Mouse (Mus musculus): ENCODE measurements around the gene 1700028P14Rik. TPM values are rescaled to one million over a fixed set of nuclear protein-coding genes. Genes with fewer than 3 reads are reported as not detected.
"Not testable (repeated sequence)": the region's sequence is repeated elsewhere in the genome, so short reads cannot be mapped to it uniquely, and the experiment has no call there.

Gene 1700028P14Rik
- total RNA-seq, 1 experiment, result not detected

DNA sequence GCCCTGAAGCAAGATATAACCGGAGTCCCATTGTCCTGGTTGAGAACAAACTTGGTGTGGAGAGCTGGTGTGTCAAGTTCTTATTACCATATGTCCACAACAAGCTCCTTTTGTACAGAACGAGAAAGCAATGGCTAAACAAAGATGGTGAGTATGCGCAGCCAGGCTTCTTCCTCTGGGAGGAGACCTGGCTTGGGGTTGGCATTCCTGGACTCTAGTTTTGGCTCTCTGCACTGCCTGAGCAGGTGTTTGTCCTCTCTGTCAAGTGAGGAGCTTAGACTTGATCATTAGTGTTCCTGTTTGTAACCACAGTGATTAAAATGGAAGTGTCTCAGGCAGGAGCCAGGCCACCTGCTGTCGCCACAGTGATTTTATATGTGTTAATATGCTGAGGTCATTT lies 41.7 kb upstream of the 1700028P14Rik start:
- Histone ChIP-seq H3K4me3 (ENCODE audit: insufficient read depth in 1 of 2, low read depth in 1 of 2, low read length in 2 of 2, poor library complexity in 1 of 2, severe bottlenecking in 1 of 2) (no peak overlapping the region), H3K36me3 (ENCODE audit: control insufficient read depth, insufficient read depth, low read length, poor library complexity, severe bottlenecking) (peaks cover 7% of the 10 kb centered on the region), H3K27ac (ENCODE audit: insufficient read depth, low read depth, low read length, poor library complexity, severe bottlenecking) (no peak overlapping the region), H3K4me1 (ENCODE audit: control insufficient read depth in 2 of 2, insufficient read depth in 2 of 2, low read length in 2 of 2, poor library complexity in 1 of 2) (peaks cover 9 to 20% of the 10 kb centered on the region in 2 experiments; a peak in 3 of 4 replicates), H3K9ac (ENCODE audit: insufficient read depth, low read depth, low read length, poor library complexity, severe bottlenecking) (no peak overlapping the region), H3K9me3 (ENCODE audit: control insufficient read depth, insufficient read depth, low read depth, low read length) (no peaks in the 10 kb centered on the region)
- in situ Hi-C loops (cut with MboI; ENCODE audit: low sequenced_read_pairs in 2 of 2, unreplicated experiment in 2 of 2), result no loop called here
- TF ChIP-seq ZNF384 (IDR thresholded peaks at IDR 0.05; ENCODE audit: low read depth, low read length) (no peak), ZC3H11A (IDR thresholded peaks at IDR 0.05; ENCODE audit: borderline replicate concordance, low read depth, low read length) (no peak), MAFK (IDR thresholded peaks at IDR 0.05; ENCODE audit: insufficient read depth, low read depth, low read length) (no peak), CHD2 (IDR thresholded peaks at IDR 0.05; ENCODE audit: low read depth, low read length) (no peak), HCFC1 (IDR thresholded peaks at IDR 0.05; ENCODE audit: borderline replicate concordance, insufficient read depth, low read length) (no peak)
- no peak for DNase-seq (ENCODE audit: low read depth, low spot score)

DNA sequence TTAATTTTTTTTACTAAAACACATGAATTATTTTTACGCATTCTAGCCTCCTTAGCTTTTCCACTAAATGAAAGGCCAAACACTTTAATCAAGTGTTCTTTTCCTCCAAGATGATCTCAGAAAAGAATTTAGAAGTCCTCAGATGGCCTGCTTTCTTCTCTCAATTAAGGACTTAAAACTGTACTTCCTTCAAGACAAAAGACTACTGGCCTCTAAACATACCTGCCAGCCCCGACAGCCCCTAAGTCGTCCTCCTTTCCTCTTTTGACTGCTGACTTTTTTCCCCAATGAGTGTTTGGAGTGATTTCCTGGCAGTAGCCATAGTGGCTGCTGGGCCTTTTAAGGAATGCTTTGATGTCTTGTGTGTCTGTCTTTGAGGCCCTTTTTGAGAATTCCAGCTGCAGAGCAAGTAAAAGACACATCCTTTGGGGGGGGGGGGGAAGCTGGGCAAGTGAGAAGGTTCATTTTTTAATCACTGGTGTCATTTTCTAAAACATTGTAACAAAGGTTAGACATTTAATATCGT lies 35.9 kb upstream of the 1700028P14Rik start:
- Histone ChIP-seq H3K9ac (ENCODE audit: insufficient read depth, low read depth, low read length, poor library complexity, severe bottlenecking) (peak overlapping the region; percentile 32; the same call in 1 of the 2 replicates), H3K9me3 (ENCODE audit: control insufficient read depth, insufficient read depth, low read depth, low read length) (no peaks in the 10 kb centered on the region), H3K4me1 (ENCODE audit: control insufficient read depth in 2 of 2, insufficient read depth in 2 of 2, low read length in 2 of 2, poor library complexity in 1 of 2) (peaks cover 8 to 11% of the 10 kb centered on the region in 2 experiments; a peak in 2 of 4 replicates), H3K27ac (ENCODE audit: insufficient read depth, low read depth, low read length, poor library complexity, severe bottlenecking) (no peak overlapping the region), H3K4me3 (ENCODE audit: insufficient read depth in 1 of 2, low read depth in 1 of 2, low read length in 2 of 2, poor library complexity in 1 of 2, severe bottlenecking in 1 of 2) (peak overlapping the region in 1 of 2 experiments; percentile 12; a peak in 2 of 4 replicates), H3K36me3 (ENCODE audit: control insufficient read depth, insufficient read depth, low read length, poor library complexity, severe bottlenecking) (no peaks in the 10 kb centered on the region)
- peak; percentile 30 for DNase-seq (ENCODE audit: low read depth, low spot score)
- in situ Hi-C loops (cut with MboI; ENCODE audit: low sequenced_read_pairs in 2 of 2, unreplicated experiment in 2 of 2), result no loop called here
- TF ChIP-seq CHD2 (IDR thresholded peaks at IDR 0.05; ENCODE audit: low read depth, low read length), result no peak
- TF ChIP-seq ZC3H11A (IDR thresholded peaks at IDR 0.05; ENCODE audit: borderline replicate concordance, low read depth, low read length), result no peak
- no peak for TF ChIP-seq MAFK (IDR thresholded peaks at IDR 0.05; ENCODE audit: insufficient read depth, low read depth, low read length)
- TF ChIP-seq ZNF384 (IDR thresholded peaks at IDR 0.05; ENCODE audit: low read depth, low read length), result no peak

DNA sequence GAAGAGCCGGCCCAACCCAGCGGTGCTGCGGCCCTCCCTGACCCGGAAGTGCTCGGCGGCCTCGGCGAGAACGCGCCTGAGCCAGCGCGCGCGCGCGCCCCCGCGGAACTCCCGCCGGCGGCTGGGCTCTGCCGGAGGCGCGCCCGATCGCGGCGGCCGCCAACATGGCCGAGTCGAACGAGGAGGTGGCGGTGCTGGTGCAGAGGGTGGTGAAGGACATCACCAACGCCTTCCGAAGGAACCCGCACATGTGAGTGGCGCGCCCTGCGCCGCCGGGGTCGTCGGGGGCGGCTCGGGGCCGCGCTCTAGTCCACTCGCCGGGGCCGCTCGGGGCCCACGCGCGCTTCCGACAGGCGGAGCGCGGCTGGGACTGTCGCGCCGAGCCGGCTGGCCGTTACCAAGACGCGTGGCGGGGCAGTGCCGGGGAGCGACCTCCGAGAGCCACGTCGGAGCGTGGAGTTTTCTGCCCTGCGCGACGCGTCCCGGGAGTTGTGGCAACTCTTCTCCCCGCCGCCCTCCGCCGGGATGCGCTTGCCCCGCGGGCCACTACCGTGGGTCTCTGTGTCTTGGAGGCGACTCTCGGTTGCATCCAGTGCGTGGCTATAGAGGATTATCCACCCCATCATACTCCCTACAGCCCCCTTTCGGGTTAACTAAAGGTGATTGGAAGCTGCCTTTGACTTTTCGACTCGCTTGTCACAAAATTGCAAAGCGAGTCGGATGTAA lies 34.8 kb upstream of the 1700028P14Rik start, which contains the start of gene Ptar1:
Ptar1 (plus strand) TSS at position 134 of the 726 bp plus-strand sequence.
- Histone ChIP-seq H3K36me3 (ENCODE audit: control insufficient read depth, insufficient read depth, low read length, poor library complexity, severe bottlenecking) (no peaks in the 10 kb centered on the region), H3K4me1 (ENCODE audit: control insufficient read depth in 2 of 2, insufficient read depth in 2 of 2, low read length in 2 of 2, poor library complexity in 1 of 2) (peaks cover 4% of the 10 kb centered on the region in 2 experiments; a peak in 2 of 4 replicates), H3K27ac (ENCODE audit: insufficient read depth, low read depth, low read length, poor library complexity, severe bottlenecking) (peak within 1 kb of the TSS; percentile 72), H3K4me3 (ENCODE audit: insufficient read depth in 1 of 2, low read depth in 1 of 2, low read length in 2 of 2, poor library complexity in 1 of 2, severe bottlenecking in 1 of 2) (peak within 1 kb of the TSS; percentile 83 to 88), H3K9ac (ENCODE audit: insufficient read depth, low read depth, low read length, poor library complexity, severe bottlenecking) (peak within 1 kb of the TSS; percentile 98), H3K9me3 (ENCODE audit: control insufficient read depth, insufficient read depth, low read depth, low read length) (no peaks in the 10 kb centered on the region)
- DNase-seq (ENCODE audit: low read depth, low spot score), result peak; percentile 63
- in situ Hi-C loops (cut with MboI; ENCODE audit: low sequenced_read_pairs in 2 of 2, unreplicated experiment in 2 of 2), result no loop called here
- TF ChIP-seq HCFC1 (IDR thresholded peaks at IDR 0.05; ENCODE audit: borderline replicate concordance, insufficient read depth, low read length) (peak; percentile 68; the same call in 1 of the 2 replicates), ZNF384 (IDR thresholded peaks at IDR 0.05; ENCODE audit: low read depth, low read length) (no peak), MAFK (IDR thresholded peaks at IDR 0.05; ENCODE audit: insufficient read depth, low read depth, low read length) (no peak), ZC3H11A (IDR thresholded peaks at IDR 0.05; ENCODE audit: borderline replicate concordance, low read depth, low read length) (no peak), CHD2 (IDR thresholded peaks at IDR 0.05; ENCODE audit: low read depth, low read length) (no peak)

DNA sequence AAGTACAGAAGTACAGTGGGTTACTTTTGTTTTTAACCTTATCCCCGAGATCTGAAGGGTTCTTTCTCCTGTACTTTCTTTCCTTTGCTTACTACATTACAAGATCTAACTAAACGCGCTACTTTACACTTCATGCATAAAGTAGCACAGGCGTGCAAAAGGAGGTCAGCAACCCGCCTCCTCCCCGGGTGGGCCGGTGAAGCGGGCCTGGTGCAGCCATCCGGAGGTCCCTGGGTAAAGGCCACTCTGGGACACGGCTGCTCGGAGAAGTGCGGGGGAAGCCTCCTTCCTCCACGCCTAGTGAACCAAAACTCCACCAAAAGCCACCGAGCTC lies 34.3 kb upstream of the 1700028P14Rik start:
- in situ Hi-C loops (cut with MboI; ENCODE audit: low sequenced_read_pairs in 2 of 2, unreplicated experiment in 2 of 2), result no loop called here
- Histone ChIP-seq H3K4me1 (ENCODE audit: control insufficient read depth in 2 of 2, insufficient read depth in 2 of 2, low read length in 2 of 2, poor library complexity in 1 of 2) (peaks cover 3 to 4% of the 10 kb centered on the region in 2 experiments; a peak in 2 of 4 replicates), H3K27ac (ENCODE audit: insufficient read depth, low read depth, low read length, poor library complexity, severe bottlenecking) (peak overlapping the region; percentile 71), H3K36me3 (ENCODE audit: control insufficient read depth, insufficient read depth, low read length, poor library complexity, severe bottlenecking) (no peaks in the 10 kb centered on the region), H3K9me3 (ENCODE audit: control insufficient read depth, insufficient read depth, low read depth, low read length) (no peaks in the 10 kb centered on the region), H3K9ac (ENCODE audit: insufficient read depth, low read depth, low read length, poor library complexity, severe bottlenecking) (peak overlapping the region; percentile 97), H3K4me3 (ENCODE audit: insufficient read depth in 1 of 2, low read depth in 1 of 2, low read length in 2 of 2, poor library complexity in 1 of 2, severe bottlenecking in 1 of 2) (peak overlapping the region; percentile 83 to 88)
- DNase-seq (ENCODE audit: low read depth, low spot score), result no peak
- TF ChIP-seq HCFC1 (IDR thresholded peaks at IDR 0.05; ENCODE audit: borderline replicate concordance, insufficient read depth, low read length) (no peak), ZC3H11A (IDR thresholded peaks at IDR 0.05; ENCODE audit: borderline replicate concordance, low read depth, low read length) (no peak), MAFK (IDR thresholded peaks at IDR 0.05; ENCODE audit: insufficient read depth, low read depth, low read length) (no peak), CHD2 (IDR thresholded peaks at IDR 0.05; ENCODE audit: low read depth, low read length) (no peak), ZNF384 (IDR thresholded peaks at IDR 0.05; ENCODE audit: low read depth, low read length) (no peak)

DNA sequence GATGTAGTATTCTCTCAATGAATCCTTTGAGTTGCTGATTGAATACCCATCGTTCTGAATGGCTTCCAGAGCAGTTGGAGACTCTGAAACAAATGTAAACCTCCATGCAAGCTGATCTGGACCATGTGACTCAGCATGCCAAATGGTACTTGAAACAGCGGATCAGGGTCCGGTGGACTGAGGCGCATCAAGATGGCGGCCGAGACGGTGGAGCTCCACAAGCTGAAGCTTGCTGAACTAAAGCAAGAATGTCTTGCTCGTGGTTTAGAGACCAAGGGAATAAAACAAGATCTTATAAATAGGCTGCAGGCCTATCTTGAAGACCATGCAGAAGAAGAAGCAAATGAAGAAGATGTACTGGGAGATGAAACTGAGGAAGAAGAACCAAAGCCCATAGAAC lies 23.0 kb upstream of the 1700028P14Rik start:
- H3K4me3 ChIP-seq (ENCODE audit: insufficient read depth in 1 of 2, low read depth in 1 of 2, low read length in 2 of 2, poor library complexity in 1 of 2, severe bottlenecking in 1 of 2); H3K9ac ChIP-seq (ENCODE audit: insufficient read depth, low read depth, low read length, poor library complexity, severe bottlenecking); in situ Hi-C loops (cut with MboI; ENCODE audit: low sequenced_read_pairs in 2 of 2, unreplicated experiment in 2 of 2); DNase-seq (ENCODE audit: low read depth, low spot score); H3K4me1 ChIP-seq (ENCODE audit: control insufficient read depth in 2 of 2, insufficient read depth in 2 of 2, low read length in 2 of 2, poor library complexity in 1 of 2); H3K36me3 ChIP-seq (ENCODE audit: control insufficient read depth, insufficient read depth, low read length, poor library complexity, severe bottlenecking); H3K27ac ChIP-seq (ENCODE audit: insufficient read depth, low read depth, low read length, poor library complexity, severe bottlenecking); H3K9me3 ChIP-seq (ENCODE audit: control insufficient read depth, insufficient read depth, low read depth, low read length): not testable (repeated sequence)
